Mouse (Mus musculus) cerebellum, postnatal 4 days (tissue): Measurements from ENCODE around the gene Slc25a10.

Experiments used
- DNase-seq, 2 experiments: peaks; one replicate each; pipeline ENCODE4 v3.0.0; 2022; ENCODE audit warnings: low spot score in 2 of 2, mixed read lengths in 1 of 2

Gene Slc25a10

GRCm38 (mm10) chr11:120539285-120540014 is 47.8 kb downstream of the Slc25a10 start:
- DNase-seq, result no peak

- no peak for DNase-seq
These were observed 50.3 kb downstream of the Slc25a10 start for GRCm38 (mm10) chr11:120541907-120542306.

GRCm38 (mm10) chr11:120542376-120542775 is 50.7 kb downstream of the Slc25a10 start:
- DNase-seq, result no peak

GRCm38 (mm10) chr11:120545964-120546363 is 54.3 kb downstream of the Slc25a10 start:
- DNase-seq, result no peak

- no peak for DNase-seq
These were observed 55.8 kb downstream of the Slc25a10 start for GRCm38 (mm10) chr11:120547469-120547868.

- no peak for DNase-seq
These were observed 56.6 kb downstream of the Slc25a10 start for GRCm38 (mm10) chr11:120548214-120548613.

- no peak for DNase-seq
These were observed 57.1 kb downstream of the Slc25a10 start for GRCm38 (mm10) chr11:120548786-120549167.
